Mouse (Mus musculus) midbrain, embryonic 15.5 days (tissue): Measurements from ENCODE around the gene Olfr61. TPM values are rescaled to one million over a fixed set of nuclear protein-coding genes. Genes with fewer than 3 reads are reported as not detected.
"Not testable (repeated sequence)": the region's sequence is repeated elsewhere in the genome, so short reads cannot be mapped to it uniquely, and the experiment has no call there.

Experiments used
- ATAC-seq: fragments of 200-750 bp; cut with Nextera tagmentation; replicated peaks from 2 replicates; pipeline ENCODE4 v1.8.0; 2017; ENCODE audit warnings: moderate TSS enrichment
- H3K27ac ChIP-seq: fragments of 300-500 bp; sonication (generic); 2 replicates; pipeline ENCODE4 v1.5.1; 2015; ENCODE audit warnings: mild to moderate bottlenecking, inconsistent platforms
- H3K27me3 ChIP-seq: fragments of 300-500 bp; sonication (generic); replicated peaks from 2 replicates; pipeline ENCODE4 v1.6.1; 2015; ENCODE audit warnings: inconsistent platforms
- H3K36me3 ChIP-seq: fragments of 300-500 bp; sonication (generic); replicated peaks from 2 replicates; pipeline ENCODE4 v1.6.1; 2015; ENCODE audit warnings: inconsistent platforms
- H3K4me1 ChIP-seq: fragments of 300-500 bp; sonication (generic); 2 replicates; pipeline ENCODE4 v1.6.1; 2015; ENCODE audit warnings: inconsistent platforms
- H3K4me2 ChIP-seq: fragments of 300-500 bp; sonication (generic); 2 replicates; pipeline ENCODE4 v1.6.1; 2015; ENCODE audit warnings: inconsistent platforms, mild to moderate bottlenecking, moderate library complexity
- H3K4me3 ChIP-seq: fragments of 300-500 bp; sonication (generic); 2 replicates; pipeline ENCODE4 v1.5.1; 2015; ENCODE audit warnings: mild to moderate bottlenecking, inconsistent platforms
- H3K9ac ChIP-seq: fragments of 300-500 bp; sonication (generic); 2 replicates; pipeline ENCODE4 v1.6.1; 2015; ENCODE audit warnings: mild to moderate bottlenecking, inconsistent platforms
- H3K9me3 ChIP-seq: fragments of 300-500 bp; sonication (generic); 2 replicates; pipeline ENCODE4 v1.6.1; 2016; ENCODE audit warnings: inconsistent platforms
- WGBS: fragments of 180-500 bp; shearing (Covaris S2); methylation state at CpG from one replicate; pipeline ENCODE4 v1.1.7; 2015; ENCODE audit warnings: mixed read lengths; 5-methylcytosine and 5-hydroxymethylcytosine counted together
- polyA plus RNA-seq: library from polyadenylated mRNA; unstranded; fragments of >200 nt; fragmentation: Nextera tagmentation; extraction: Ambion mirVana; gene quantifications from 2 replicates; pipeline ENCODE4 v1.2.1, GENCODE M21; 2015

Gene Olfr61
- not detected in 2 replicates for polyA plus RNA-seq

DNA sequence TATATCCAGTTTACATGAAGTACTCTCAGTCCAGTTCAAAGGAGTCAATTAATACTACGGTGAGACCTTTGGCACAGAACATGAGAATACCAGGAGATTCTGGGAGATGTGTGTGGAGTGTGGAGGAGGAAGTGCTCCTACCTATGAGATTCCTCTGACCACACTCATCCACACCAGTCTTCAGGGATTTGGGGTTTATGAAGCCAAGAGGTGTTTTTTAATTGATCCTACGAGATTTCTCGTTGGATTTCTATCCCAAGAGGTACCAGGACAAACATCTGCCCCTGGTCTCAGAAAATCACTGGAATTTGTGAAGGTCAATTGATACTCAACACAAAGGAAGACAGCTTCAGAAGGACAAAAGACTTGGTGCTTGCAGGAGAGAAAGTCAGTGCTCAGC is at the start of gene Olfr61:
Gene Olfr61, plus strand, starts transcription at position 301 of the 400 bp plus-strand sequence.
- H3K4me1 ChIP-seq, H3K9me3 ChIP-seq, H3K27ac ChIP-seq, H3K27me3 ChIP-seq, H3K4me3 ChIP-seq, H3K4me2 ChIP-seq, H3K36me3 ChIP-seq, H3K9ac ChIP-seq, ATAC-seq: not testable (repeated sequence)
- WGBS, result 88% methylated on average over 3 of the region's 3 CpGs

DNA sequence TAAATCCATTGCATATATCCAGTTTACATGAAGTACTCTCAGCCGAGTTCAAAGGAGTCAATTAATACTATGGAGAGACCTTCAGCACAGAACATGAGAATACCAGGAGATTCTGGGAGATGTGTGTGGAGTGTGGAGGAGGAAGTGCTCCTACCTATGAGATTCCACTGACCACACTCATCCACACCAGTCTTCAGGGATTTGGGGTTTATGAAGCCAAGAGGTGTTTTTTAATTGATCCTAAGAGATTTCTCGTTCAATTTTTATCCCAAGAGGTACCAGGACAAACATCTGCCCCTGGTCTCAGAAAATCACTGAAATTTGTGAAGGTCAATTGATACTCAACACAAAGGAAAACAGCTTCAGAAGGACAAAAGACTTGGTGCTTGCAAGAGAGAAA is 27.8 kb upstream of the Olfr61 start, which contains the start of gene Olfr46:
Gene Olfr46, plus strand, starts transcription at position 301 of the 400 bp plus-strand sequence.
- WGBS, result 72% methylated on average over 2 of the region's 2 CpGs
- not testable (repeated sequence) for H3K4me1 ChIP-seq, H3K9ac ChIP-seq, H3K4me3 ChIP-seq, H3K9me3 ChIP-seq, H3K27ac ChIP-seq, H3K4me2 ChIP-seq, H3K27me3 ChIP-seq, ATAC-seq, H3K36me3 ChIP-seq

DNA sequence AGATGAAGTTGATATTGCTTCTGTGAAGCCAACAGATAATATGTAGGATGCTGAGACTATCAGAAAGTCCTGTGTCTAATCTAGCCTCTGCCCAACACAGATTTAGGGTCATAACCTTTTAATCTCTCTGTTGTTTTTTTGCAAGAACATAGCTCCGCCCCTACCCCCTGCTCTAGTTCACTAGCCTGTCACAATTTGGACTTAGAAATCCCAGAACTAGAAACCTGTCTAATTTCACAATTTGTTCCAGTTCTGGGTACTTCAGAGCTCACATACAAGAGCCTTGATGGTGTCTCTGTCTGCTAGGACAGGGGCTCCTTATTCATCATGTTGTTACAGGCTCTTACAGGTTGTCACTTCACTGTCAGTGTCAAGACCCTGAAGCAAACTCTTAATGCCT is 1.8 kb downstream of the Olfr61 start:
- Histone ChIP-seq H3K4me1 (no peaks in the 10 kb centered on the region), H3K4me3 (no peak overlapping the region), H3K27me3 (no peaks in the 10 kb centered on the region), H3K27ac (no peak overlapping the region), H3K36me3 (no peaks in the 10 kb centered on the region), H3K4me2 (no peak overlapping the region), H3K9ac (no peak overlapping the region), H3K9me3 (no peaks in the 10 kb centered on the region)
- no peak for ATAC-seq
- 60% methylated on average over 1 of the region's 1 CpGs for WGBS

- H3K27ac ChIP-seq, result no peak within 1 kb of the TSS
- H3K4me2 ChIP-seq, result no peak within 1 kb of the TSS
- WGBS, result 79% methylated on average over 1 of the region's 1 CpGs
- no peaks in the 10 kb centered on the region for H3K9me3 ChIP-seq
- H3K36me3 ChIP-seq, result no peaks in the 10 kb centered on the region
- H3K4me3 ChIP-seq, result no peak within 1 kb of the TSS
- H3K4me1 ChIP-seq, result no peaks in the 10 kb centered on the region
- ATAC-seq, result no peak
- no peak within 1 kb of the TSS for H3K9ac ChIP-seq
- H3K27me3 ChIP-seq, result no peaks in the 10 kb centered on the region
Observed at GRCm38 (mm10) chr7:140646152-140646551, 17.4 kb downstream of the Olfr61 start, which contains the start of gene Olfr53. TSS of gene Olfr53 (plus strand) at chr7:140646452.

- Histone ChIP-seq H3K9me3 (no peaks in the 10 kb centered on the region), H3K4me1 (no peaks in the 10 kb centered on the region), H3K4me2 (no peak within 1 kb of the TSS), H3K27ac (no peak within 1 kb of the TSS), H3K4me3 (no peak within 1 kb of the TSS), H3K27me3 (no peaks in the 10 kb centered on the region), H3K36me3 (no peaks in the 10 kb centered on the region), H3K9ac (no peak within 1 kb of the TSS)
- WGBS, result 82% methylated on average over 4 of the region's 4 CpGs
- ATAC-seq, result no peak
Observed at GRCm38 (mm10) chr7:140659630-140660029, 30.9 kb downstream of the Olfr61 start, which contains the start of gene Olfr539. TSS of gene Olfr539 (plus strand) at chr7:140659930.

DNA sequence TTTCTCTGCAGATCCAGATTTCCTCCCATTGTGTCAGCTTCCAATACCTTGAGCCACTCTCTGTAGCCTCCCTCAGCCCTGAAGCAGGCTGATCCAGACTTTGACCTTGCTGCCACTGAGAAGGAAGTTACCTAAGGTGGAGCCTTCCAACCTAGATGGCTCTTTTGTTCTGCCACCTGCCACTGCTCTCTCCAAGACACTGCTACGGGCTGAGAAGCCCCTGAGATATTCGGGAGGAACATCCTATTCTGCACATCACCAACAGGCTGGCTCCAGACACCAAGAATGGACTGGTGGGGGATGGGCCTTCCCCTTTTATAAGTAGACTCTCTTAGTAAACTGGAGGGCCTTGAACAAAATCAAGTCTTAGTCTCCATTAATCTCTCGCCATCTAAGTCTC is 41.9 kb downstream of the Olfr61 start:
- not testable (repeated sequence) for ATAC-seq, H3K4me2 ChIP-seq, H3K4me3 ChIP-seq, H3K36me3 ChIP-seq, H3K9me3 ChIP-seq, H3K27ac ChIP-seq, H3K9ac ChIP-seq, H3K4me1 ChIP-seq, H3K27me3 ChIP-seq
- 84% methylated on average over 3 of the region's 3 CpGs for WGBS

- Histone ChIP-seq H3K9me3 (no peaks in the 10 kb centered on the region; the same call in 1 of the 2 replicates), H3K4me1 (no peaks in the 10 kb centered on the region), H3K4me3 (peak overlapping the region; percentile 18; the same call in 1 of the 2 replicates), H3K27ac (no peak overlapping the region), H3K4me2 (peak overlapping the region; percentile 38), H3K27me3 (no peaks in the 10 kb centered on the region), H3K9ac (no peak overlapping the region), H3K36me3 (no peaks in the 10 kb centered on the region)
- 2% methylated on average over 6 of the region's 6 CpGs for WGBS
- no peak for ATAC-seq
Observed at GRCm38 (mm10) chr7:140675863-140676262, 47.1 kb downstream of the Olfr61 start.

GRCm38 (mm10) chr7:140679591-140679990 is 50.8 kb downstream of the Olfr61 start:
- not testable (repeated sequence) for H3K27ac ChIP-seq, H3K4me3 ChIP-seq, H3K4me1 ChIP-seq, H3K9ac ChIP-seq, H3K36me3 ChIP-seq, ATAC-seq, H3K4me2 ChIP-seq, H3K27me3 ChIP-seq, H3K9me3 ChIP-seq
- WGBS, result 71% methylated on average over 4 of the region's 4 CpGs

DNA sequence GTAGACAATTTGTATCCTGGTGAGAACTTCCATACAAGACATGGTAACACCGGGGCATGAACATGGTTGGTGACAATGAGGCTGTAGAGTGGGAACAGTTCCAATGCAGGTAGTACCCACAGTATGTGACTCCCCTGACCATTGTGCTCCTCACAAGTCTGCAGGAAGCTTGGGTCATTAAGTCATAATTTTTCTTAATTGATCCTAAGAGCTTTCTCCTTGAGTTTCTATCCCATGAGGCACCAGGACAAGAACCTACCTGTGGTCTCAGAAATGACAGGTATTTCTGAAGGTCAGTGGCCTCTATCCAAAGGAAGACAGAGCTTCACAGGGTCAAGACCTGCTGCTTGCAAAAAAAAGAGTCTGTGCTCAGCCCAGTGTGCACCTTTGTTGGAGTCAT is 52.9 kb downstream of the Olfr61 start, which contains the start of gene Olfr45:
Gene Olfr45, plus strand, starts transcription at position 301 of the 400 bp plus-strand sequence.
- no peak for ATAC-seq
- Histone ChIP-seq H3K4me1 (no peaks in the 10 kb centered on the region), H3K4me2 (no peak within 1 kb of the TSS), H3K9ac (no peak within 1 kb of the TSS), H3K27me3 (no peaks in the 10 kb centered on the region), H3K9me3 (no peaks in the 10 kb centered on the region; the same call in 1 of the 2 replicates), H3K27ac (no peak within 1 kb of the TSS), H3K4me3 (no peak within 1 kb of the TSS), H3K36me3 (no peaks in the 10 kb centered on the region)
- WGBS, result 93% methylated on average over 1 of the region's 1 CpGs

Other genes starting within 250 kb of the Olfr61 start
- not detected in 2 replicates for gene Olfr531, start 226.1 kb upstream of the Olfr61 start, polyA plus RNA-seq
- gene Olfr532, start 207.3 kb upstream of the Olfr61 start, polyA plus RNA-seq, result not detected in 2 replicates
- not detected in 2 replicates for gene Olfr533, start 165.6 kb upstream of the Olfr61 start, polyA plus RNA-seq
- gene Olfr535, start 144.8 kb upstream of the Olfr61 start, polyA plus RNA-seq, result not detected in 2 replicates
- gene Olfr536, start 121.6 kb upstream of the Olfr61 start, polyA plus RNA-seq, result not detected in 2 replicates
- gene Olfr538, start 61.1 kb upstream of the Olfr61 start, polyA plus RNA-seq, result not detected in 2 replicates
- gene Olfr46, start 27.7 kb upstream of the Olfr61 start, polyA plus RNA-seq, result 0.03 and 0.04 TPM in 2 replicates
- gene Olfr53, start 17.5 kb downstream of the Olfr61 start, polyA plus RNA-seq, result not detected in 2 replicates
- gene Olfr539, start 31.0 kb downstream of the Olfr61 start, polyA plus RNA-seq, result not detected in 2 replicates
- gene Olfr45, start 53.0 kb downstream of the Olfr61 start, polyA plus RNA-seq, result not detected in 2 replicates
- not detected in 2 replicates for gene Olfr541, start 68.3 kb downstream of the Olfr61 start, polyA plus RNA-seq
- not detected in 2 replicates for gene Cyp2e1, start 134.8 kb downstream of the Olfr61 start, polyA plus RNA-seq
- gene Syce1, start 158.9 kb downstream of the Olfr61 start, polyA plus RNA-seq, result 0.45 and 0.55 TPM in 2 replicates
- 34.1 and 36.5 TPM in 2 replicates for gene Zfp941, start 193.2 kb downstream of the Olfr61 start, polyA plus RNA-seq
- 0.38 TPM in 1 of 2 replicates, not detected in the other for gene Urah, start 206.0 kb downstream of the Olfr61 start, polyA plus RNA-seq
- not detected in 2 replicates for gene Scgb1c1, start 216.6 kb downstream of the Olfr61 start, polyA plus RNA-seq
- not detected in 2 replicates for gene Odf3, start 218.8 kb downstream of the Olfr61 start, polyA plus RNA-seq
- 0.23 and 0.36 TPM in 2 replicates for gene Gm45785, start 227.4 kb downstream of the Olfr61 start, polyA plus RNA-seq
- 110 and 111 TPM in 2 replicates for gene Ric8a, start 228.0 kb downstream of the Olfr61 start, polyA plus RNA-seq
- 41.1 and 46.2 TPM in 2 replicates for gene Bet1l, start 228.6 kb downstream of the Olfr61 start, polyA plus RNA-seq